Mouse (Mus musculus): ENCODE measurements around the gene Vmn1r239-ps. TPM values are rescaled to one million over a fixed set of nuclear protein-coding genes. Genes with fewer than 3 reads are reported as not detected.
"Not testable (repeated sequence)": the region's sequence is repeated elsewhere in the genome, so short reads cannot be mapped to it uniquely, and the experiment has no call there.

The Vmn1r239-ps gene
- total RNA-seq (2021): not detected

DNA sequence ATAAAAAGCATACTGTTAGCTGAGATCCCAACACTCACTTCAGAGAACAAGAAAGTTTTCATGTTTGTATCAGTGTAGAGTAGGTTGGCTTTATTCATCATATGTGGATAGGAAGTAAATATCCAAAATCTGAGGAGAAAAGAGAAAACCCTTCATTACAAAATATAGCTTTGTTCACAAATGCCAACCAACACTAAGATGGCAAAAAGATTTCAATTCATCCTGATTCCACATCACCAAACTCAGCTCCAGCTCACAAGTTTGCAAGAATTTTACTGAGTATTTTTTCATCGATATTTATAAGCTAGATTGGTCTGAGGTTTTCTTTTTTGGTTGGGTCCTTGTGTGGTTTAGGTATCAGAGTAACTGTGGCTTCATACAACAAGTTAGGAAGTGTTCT is at the start of gene Vmn1r239-ps:
Gene Vmn1r239-ps (minus strand): TSS at position 101 of the 400 bp plus-strand sequence.
- DNase-seq: not testable (repeated sequence)

DNA sequence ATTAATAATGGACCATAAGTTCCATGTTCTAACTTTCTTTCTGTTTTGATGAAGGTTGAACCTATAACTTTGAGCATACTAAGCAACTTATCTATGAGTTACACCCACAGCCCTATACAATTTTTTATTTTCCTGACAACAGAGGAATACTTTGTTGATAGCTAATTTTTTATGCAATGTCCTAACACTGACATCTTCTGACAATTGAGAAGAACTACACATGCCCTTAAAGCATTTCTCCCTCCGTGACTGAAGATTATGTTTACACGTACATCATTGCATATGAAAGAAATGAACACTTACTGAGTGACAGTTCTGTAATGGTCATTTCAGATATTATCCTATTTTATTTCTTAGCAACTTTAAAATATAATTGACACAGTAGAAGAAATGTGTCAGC is 36.0 kb upstream of the Vmn1r239-ps start:
- DNase-seq: no peak

DNA sequence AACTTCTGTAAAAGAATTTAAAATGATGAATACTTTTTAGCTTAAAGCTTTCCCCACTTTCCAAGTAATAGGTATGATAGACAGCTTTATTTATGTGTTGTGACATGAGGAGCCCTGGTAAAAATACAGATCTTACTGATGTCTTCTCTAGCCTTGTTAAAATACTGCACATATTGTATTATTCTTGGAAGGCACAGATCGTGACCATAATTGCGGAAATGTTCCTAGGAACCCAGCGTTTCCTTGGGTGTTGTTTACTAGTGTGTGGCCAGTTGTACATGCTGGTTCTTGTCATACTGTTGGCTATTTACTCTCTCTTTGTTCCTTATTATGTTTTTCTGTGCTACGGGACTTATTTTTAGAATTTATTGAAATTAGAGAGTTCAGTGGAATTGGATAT is 10.1 kb downstream of the Vmn1r239-ps start:
- no peak for DNase-seq

GRCm38 (mm10) chrX:147435400-147435799 is 18.1 kb downstream of the Vmn1r239-ps start:
- DNase-seq: no peak

GRCm38 (mm10) chrX:147429753-147430152 is 23.8 kb downstream of the Vmn1r239-ps start:
- no peak for DNase-seq

DNA sequence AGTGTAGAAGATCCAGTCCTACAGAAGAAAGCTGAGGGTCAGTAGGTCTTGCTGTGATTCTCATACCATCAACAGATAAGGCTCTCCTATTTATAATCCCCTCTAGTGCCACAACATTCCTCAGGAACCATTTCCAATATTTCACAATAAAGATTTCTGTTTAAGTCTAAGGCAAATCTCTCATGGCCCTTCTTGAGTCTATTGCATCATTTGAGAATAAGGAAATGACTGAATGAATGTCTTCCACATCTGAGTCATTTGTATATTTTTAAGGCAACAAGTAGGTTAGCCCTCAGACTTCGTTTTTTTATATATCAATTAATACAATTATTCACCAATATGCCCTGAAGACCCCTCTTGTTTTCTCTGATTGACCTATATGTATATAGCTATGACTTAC is 24.4 kb downstream of the Vmn1r239-ps start, which contains the start of gene Il13ra2:
Gene Il13ra2 (minus strand): TSS at position 64 of the 400 bp plus-strand sequence.
- no peak for DNase-seq

Other genes with a start within 250 kb of the Vmn1r239-ps start
- under 1 TPM; 0.45 to 0.58 TPM for gene Il13ra2, start 24.5 kb downstream of the Vmn1r239-ps start, total RNA-seq (2021)
- gene Lrch2, start 100.4 kb upstream of the Vmn1r239-ps start, total RNA-seq (2021): 10 to 100 TPM; 26.6 to 28.2 TPM

Data from layer of hippocampus, postnatal 36 days (tissue).